Mouse (Mus musculus) ES-Bruce4 (cell line): ENCODE measurements around the gene Iffo1. TPM values are rescaled to one million over a fixed set of nuclear protein-coding genes. Genes with fewer than 3 reads are reported as not detected.

Source experiments
- H3K27ac ChIP-seq: 2 replicates; pipeline ENCODE4 v1.5.1; 2012; ENCODE audit warnings: low read length, inconsistent platforms; ENCODE audit not compliant: insufficient read depth
- H3K27me3 ChIP-seq: 2 replicates; pipeline ENCODE4 v1.6.1; 2012; ENCODE audit warnings: mild to moderate bottlenecking, low read length, inconsistent platforms; ENCODE audit not compliant: control insufficient read depth, poor library complexity, insufficient read depth, severe bottlenecking
- H3K36me3 ChIP-seq: 2 replicates; pipeline ENCODE4 v1.6.1; 2012; ENCODE audit warnings: inconsistent platforms, mild to moderate bottlenecking, low read length, moderate library complexity; ENCODE audit not compliant: control insufficient read depth, poor library complexity, insufficient read depth, severe bottlenecking
- H3K4me1 ChIP-seq: one replicate; pipeline ENCODE4 v1.8.1; 2011; ENCODE audit warnings: low read length; ENCODE audit not compliant: control insufficient read depth, insufficient read depth
- H3K4me3 ChIP-seq: 2 replicates; pipeline ENCODE4 v1.5.1; 2011; ENCODE audit warnings: low read depth, mild to moderate bottlenecking, low read length
- H3K9ac ChIP-seq: 2 replicates; pipeline ENCODE4 v1.6.1; 2012; ENCODE audit warnings: low read depth, mild to moderate bottlenecking, inconsistent platforms; ENCODE audit not compliant: poor library complexity, severe bottlenecking
- H3K9me3 ChIP-seq: replicated peaks from 2 replicates; pipeline ENCODE4 v1.6.1; 2012; ENCODE audit warnings: mild to moderate bottlenecking, low read length, inconsistent platforms; ENCODE audit not compliant: control insufficient read depth, poor library complexity, insufficient read depth, severe bottlenecking
- CTCF ChIP-seq: IDR thresholded peaks from one replicate; pipeline ENCODE4 v1.8.1; 2011; ENCODE audit warnings: low read depth, low read length
- EP300 ChIP-seq: IDR thresholded peaks from 2 replicates; pipeline ENCODE4 v1.6.1; 2011; ENCODE audit warnings: low read depth, low read length; ENCODE audit not compliant: insufficient read depth
- POLR2A ChIP-seq: IDR thresholded peaks from one replicate; pipeline ENCODE4 v1.8.1; 2011; ENCODE audit warnings: low read length; ENCODE audit not compliant: insufficient read depth
- polyA plus RNA-seq: library from polyadenylated mRNA; stranded (reverse); fragments of >200 nt; gene quantifications from 2 replicates; pipeline ENCODE4 v1.2.4, GENCODE M21; 2011; ENCODE audit warnings: low read depth; ENCODE audit not compliant: missing spikeins, insufficient read depth, insufficient read length

The Iffo1 gene
- polyA plus RNA-seq, 1 experiment, result 8.3 TPM

- peaks cover 3% of the 10 kb centered on the region for H3K4me1 ChIP-seq
- H3K4me3 ChIP-seq, result peak overlapping the region; percentile 59
- peak overlapping the region; percentile 12; the same call in 1 of the 2 replicates for H3K27ac ChIP-seq
- H3K36me3 ChIP-seq, result peaks cover 24% of the 10 kb centered on the region
- no peaks in the 10 kb centered on the region for H3K9me3 ChIP-seq
- no peaks in the 10 kb centered on the region for H3K27me3 ChIP-seq
- TF ChIP-seq EP300, result no peak
- TF ChIP-seq POLR2A, result no peak
- no peak for TF ChIP-seq CTCF
- peak overlapping the region; percentile 39 for H3K9ac ChIP-seq
These were observed 474 bp downstream of the Iffo1 start for GRCm38 (mm10) chr6:125145479-125145951.

- Histone ChIP-seq H3K4me1 (peaks cover 3% of the 10 kb centered on the region), H3K27ac (no peak overlapping the region), H3K9me3 (no peaks in the 10 kb centered on the region)
These were observed 1.1 kb downstream of the Iffo1 start for GRCm38 (mm10) chr6:125146148-125146547.

DNA sequence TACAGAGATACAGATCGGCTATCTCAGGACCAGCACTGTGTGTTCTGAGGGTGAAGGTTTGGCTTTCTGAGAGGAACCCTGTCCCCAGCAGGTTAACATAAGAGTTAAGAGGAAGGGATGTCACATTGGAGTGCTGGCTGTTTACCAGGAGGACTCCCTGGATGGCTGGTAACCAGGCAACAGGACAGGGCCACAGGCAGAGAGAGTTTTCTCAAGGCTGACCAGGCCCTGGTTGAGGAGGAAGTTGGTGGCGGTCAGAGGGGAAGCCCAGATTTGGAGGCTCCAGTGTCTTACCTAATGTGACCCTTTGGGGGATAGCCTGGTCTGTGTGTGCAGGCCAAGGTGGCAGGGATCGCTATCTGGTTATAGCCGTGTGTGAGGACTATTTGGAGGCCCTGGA is 1.8 kb downstream of the Iffo1 start:
- Histone ChIP-seq H3K9me3 (no peaks in the 10 kb centered on the region), H3K27ac (no peak overlapping the region), H3K4me1 (peaks cover 3% of the 10 kb centered on the region), H3K27me3 (no peaks in the 10 kb centered on the region), H3K9ac (0 out of 2 replicates have a peak overlapping the region, but pooled peaks have one; percentile 4), H3K36me3 (peaks cover 11% of the 10 kb centered on the region), H3K4me3 (no peak overlapping the region)
- TF ChIP-seq POLR2A, result no peak
- TF ChIP-seq CTCF, result no peak
- no peak for TF ChIP-seq EP300

More at GRCm38 (mm10) chr6:125146148-125146547, 1.1 kb downstream of the Iffo1 start:
- peak overlapping the region; percentile 16; the same call in 1 of the 2 replicates for H3K4me3 ChIP-seq
- H3K9ac ChIP-seq, result peak overlapping the region; percentile 39
- H3K36me3 ChIP-seq, result peaks cover 18% of the 10 kb centered on the region
- no peaks in the 10 kb centered on the region for H3K27me3 ChIP-seq
- TF ChIP-seq CTCF, result no peak
- no peak for TF ChIP-seq EP300
- no peak for TF ChIP-seq POLR2A

- Histone ChIP-seq H3K9me3 (no peaks in the 10 kb centered on the region), H3K9ac (no peak overlapping the region), H3K27ac (no peak overlapping the region), H3K4me1 (peaks cover 3% of the 10 kb centered on the region), H3K4me3 (no peak overlapping the region), H3K27me3 (no peaks in the 10 kb centered on the region), H3K36me3 (peaks cover 6% of the 10 kb centered on the region)
- no peak for TF ChIP-seq CTCF
These were observed 2.3 kb downstream of the Iffo1 start for GRCm38 (mm10) chr6:125147329-125147728.

DNA sequence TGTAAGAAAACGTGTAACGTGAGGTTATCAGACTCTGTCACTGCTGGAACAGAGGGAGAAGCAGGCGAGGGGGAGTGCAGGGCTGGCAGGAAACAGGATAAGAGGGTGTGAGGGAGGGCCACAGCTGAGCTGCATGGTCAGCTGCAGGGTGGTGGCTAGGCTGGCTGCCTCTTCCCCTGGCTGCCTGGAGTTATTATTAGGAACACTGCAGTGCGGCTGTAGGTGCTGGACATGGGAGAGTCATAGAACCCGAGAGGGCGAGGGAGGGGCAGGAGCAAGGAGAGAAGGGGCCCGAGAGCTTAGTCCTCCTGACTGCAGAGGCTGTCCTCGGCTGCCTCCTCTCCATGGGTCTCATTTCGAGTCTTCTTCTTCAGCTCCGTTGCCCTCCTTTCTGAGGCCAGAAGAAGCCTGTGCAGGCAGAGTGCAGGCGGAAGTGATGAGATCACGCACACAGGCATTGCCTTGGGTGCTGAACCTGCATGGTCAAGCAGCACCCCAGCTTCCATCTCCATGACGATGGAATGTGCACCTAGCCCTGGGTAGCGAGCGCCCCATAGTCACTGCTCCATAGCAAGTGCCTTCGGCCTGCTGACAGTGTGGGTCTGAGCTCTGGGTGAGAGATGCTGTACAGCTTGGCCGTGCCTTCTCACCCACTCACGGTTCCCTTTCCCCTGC is 3.3 kb downstream of the Iffo1 start:
- H3K4me3 ChIP-seq, result no peak overlapping the region
- H3K27ac ChIP-seq, result no peak overlapping the region
- no peaks in the 10 kb centered on the region for H3K27me3 ChIP-seq
- peaks cover 3% of the 10 kb centered on the region for H3K4me1 ChIP-seq
- no peak for TF ChIP-seq POLR2A
- no peak for TF ChIP-seq CTCF
- TF ChIP-seq EP300, result no peak
- H3K36me3 ChIP-seq, result peaks cover 4% of the 10 kb centered on the region
- no peak overlapping the region for H3K9ac ChIP-seq
- H3K9me3 ChIP-seq, result no peaks in the 10 kb centered on the region

DNA sequence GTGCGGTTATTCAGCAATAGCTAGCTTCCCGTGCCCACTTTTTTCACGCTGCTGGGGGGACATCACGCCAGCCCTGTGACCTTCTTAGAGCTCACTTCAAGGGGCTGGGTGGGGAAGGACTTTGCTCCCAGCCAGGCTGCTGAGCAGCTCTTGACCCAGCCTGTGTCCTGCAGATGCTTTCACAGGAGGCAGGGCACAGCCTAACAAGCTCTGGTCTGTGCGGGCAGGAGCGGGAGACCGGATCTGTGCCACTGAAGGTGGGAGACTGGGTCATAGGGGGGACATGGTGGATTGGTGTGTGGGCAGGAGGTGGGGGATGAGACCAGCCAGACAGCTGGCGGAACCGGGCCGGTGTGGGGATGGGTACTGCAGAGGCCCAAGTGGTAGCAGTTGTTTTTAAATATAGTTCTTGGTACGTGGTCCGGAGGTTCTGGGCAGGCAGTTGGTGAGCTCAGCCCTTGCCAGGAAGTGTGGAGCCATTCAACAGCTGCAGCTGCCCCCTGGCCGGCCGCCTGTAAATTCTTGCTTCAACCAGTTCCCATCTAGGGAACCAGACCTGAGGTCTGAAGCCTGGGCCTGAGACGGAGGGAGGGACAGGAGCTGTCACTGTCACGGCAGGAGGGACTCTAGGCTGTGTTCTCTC is 4.0 kb downstream of the Iffo1 start:
- Histone ChIP-seq H3K9ac (no peak overlapping the region), H3K27ac (no peak overlapping the region), H3K36me3 (no peaks in the 10 kb centered on the region; the same call in 1 of the 2 replicates), H3K4me3 (no peak overlapping the region), H3K9me3 (no peaks in the 10 kb centered on the region), H3K4me1 (peaks cover 3% of the 10 kb centered on the region), H3K27me3 (no peaks in the 10 kb centered on the region)
- TF ChIP-seq POLR2A, result no peak
